Mouse (Mus musculus) gastrocnemius, adult 2 months (tissue): ENCODE measurements around the gene Clec16a. TPM values are rescaled to one million over a fixed set of nuclear protein-coding genes. Genes with fewer than 3 reads are reported as not detected.
A peak's percentile ranks its signal among the peaks of the same experiment; 100 is the strongest.

Experiments
- DNase-seq: peaks from one replicate; pipeline ENCODE4 v3.0.0; 2022
- H3K27ac ChIP-seq: fragments of 200-600 bp; 2 replicates; pipeline ENCODE4 v1.8.1; 2022; ENCODE audit warnings: mild to moderate bottlenecking
- H3K4me3 ChIP-seq: fragments of 200-600 bp; 2 replicates; pipeline ENCODE4 v1.8.1; 2022; ENCODE audit warnings: mild to moderate bottlenecking, moderate library complexity
- CTCF ChIP-seq: fragments of 200-600 bp; IDR thresholded peaks from 2 replicates; pipeline ENCODE4 v1.8.1; 2022; ENCODE audit warnings: antibody characterized with exemption, mild to moderate bottlenecking, moderate library complexity
- intact Hi-C: fragments of 180-260 bp; cut with DNase I; formaldehyde crosslinking; loops from one replicate; pipeline ENCODE4 v1.15.1; 2025
- total RNA-seq, 2 experiments: library from RNA; stranded (reverse); gene quantifications; 2 replicates each; pipeline ENCODE4 v1.2.3; 2021

Gene Clec16a
- total RNA-seq, 2 experiments from 2014 or later, result 60.6 to 72.7 TPM

DNA sequence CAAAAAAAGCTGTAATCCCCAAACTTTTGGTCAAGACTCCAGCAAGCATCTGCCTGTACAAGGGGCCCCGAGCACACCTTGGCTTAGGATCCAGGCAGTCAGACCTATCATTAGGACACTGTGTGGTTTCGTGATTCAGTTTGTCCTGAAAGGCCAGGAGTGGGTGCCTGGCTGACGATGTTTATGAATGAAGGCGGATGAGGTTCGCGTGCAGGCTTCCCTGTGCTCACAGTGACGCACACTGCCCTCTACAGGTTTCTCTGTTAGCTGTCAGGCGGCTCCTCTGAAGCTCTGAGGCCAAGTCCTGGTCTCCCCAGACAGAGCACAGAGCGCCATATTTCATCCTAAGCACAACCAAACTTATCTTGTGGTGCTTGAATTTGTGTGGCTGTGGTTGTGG lies 241.1 kb downstream of the Clec16a start:
- peak overlapping the region; percentile 84 for H3K4me3 ChIP-seq
- intact Hi-C loops, result loop anchor here (2.0 kb wide), 1 partner anchor 59 kb away; no protein-coding TSS in a partner anchor
- peak; percentile 92 for TF ChIP-seq CTCF
- H3K27ac ChIP-seq, result peak overlapping the region; percentile 94
- peak; percentile 85 for DNase-seq

DNA sequence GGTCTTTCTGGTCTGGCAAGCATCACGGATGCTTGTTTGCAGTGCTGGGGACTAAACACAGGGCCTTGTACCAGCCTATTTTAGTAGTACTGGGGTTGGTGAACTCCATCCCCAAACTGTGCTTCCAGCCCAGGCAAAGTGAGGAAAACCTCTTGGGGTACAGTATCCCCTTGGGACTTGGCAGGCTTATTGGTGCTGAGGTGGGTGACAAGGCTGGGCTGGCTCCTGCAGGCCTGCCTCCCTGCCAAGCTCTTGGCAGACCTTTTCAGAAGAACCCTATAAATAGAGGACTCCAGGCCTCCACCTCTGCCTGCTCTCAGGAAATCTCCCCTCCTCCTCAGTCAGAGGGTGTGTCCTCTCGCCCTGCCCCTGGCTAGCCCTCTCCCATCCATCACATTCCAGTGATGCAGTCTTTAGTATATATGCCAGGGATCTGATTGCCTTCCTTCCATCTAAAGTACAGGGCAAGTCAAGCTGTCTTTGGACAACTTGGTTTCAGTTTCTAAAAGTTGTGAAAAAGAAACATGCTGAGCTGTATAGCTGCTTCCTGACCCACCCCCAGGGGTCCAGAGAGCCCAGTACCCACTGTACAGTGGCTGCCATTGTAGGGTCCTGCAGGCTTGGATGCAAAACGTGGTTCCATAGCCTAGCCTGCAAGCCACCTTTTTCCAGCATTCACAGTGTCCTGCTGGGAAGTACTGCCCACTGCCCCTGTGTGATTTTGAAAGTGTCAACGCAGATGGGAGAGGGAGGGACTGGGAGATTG lies 241.8 kb downstream of the Clec16a start:
- H3K4me3 ChIP-seq, result peak overlapping the region; percentile 84
- peak; percentile 78 for DNase-seq
- intact Hi-C loops, result loop anchor here (2.0 kb wide), 1 partner anchor 58 kb away; no protein-coding TSS in a partner anchor
- TF ChIP-seq CTCF, result no peak
- H3K27ac ChIP-seq, result peak overlapping the region; percentile 94

DNA sequence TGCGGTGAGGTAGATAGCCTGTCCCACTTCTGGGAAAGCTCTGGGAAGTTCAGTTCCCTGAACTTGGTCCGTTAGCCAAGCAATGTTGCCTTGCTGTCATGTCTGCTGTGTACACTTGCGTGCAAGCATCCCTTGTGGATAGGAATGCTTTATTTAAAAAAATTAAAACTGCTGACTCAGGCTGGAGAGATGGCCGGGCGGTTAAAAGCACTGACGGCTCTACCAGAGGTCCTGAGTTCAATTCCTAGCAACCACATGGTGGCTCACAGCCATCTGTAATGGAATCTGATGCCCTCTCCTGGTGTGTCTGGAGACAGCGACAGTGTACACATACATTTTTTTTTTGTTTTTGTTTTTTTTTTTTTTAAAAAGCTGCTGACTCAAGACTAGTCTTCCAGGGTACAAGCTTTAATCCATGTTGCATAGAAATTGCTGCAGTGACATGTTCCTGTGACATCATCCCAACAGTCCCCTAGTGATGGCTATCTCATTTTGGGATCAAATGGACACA lies 242.5 kb downstream of the Clec16a start:
- intact Hi-C loops, result loop anchor here (2.0 kb wide), 1 partner anchor 57 kb away; no protein-coding TSS in a partner anchor
- Histone ChIP-seq H3K27ac (peak overlapping the region; percentile 94; the same call in 1 of the 2 replicates), H3K4me3 (no peak overlapping the region)
- DNase-seq, result no peak
- TF ChIP-seq CTCF, result no peak

GRCm38 (mm10) chr16:10788271-10788670 lies 243.1 kb downstream of the Clec16a start, which contains the start of gene Tnp2:
Tnp2 (minus strand) TSS chr16:10788660.
- Histone ChIP-seq H3K27ac (peak within 1 kb of the TSS; percentile 94; the same call in 1 of the 2 replicates), H3K4me3 (no peak within 1 kb of the TSS)

GRCm38 (mm10) chr16:10788866-10789265 lies 243.7 kb downstream of the Clec16a start:
- no peak overlapping the region for H3K4me3 ChIP-seq
- no peak overlapping the region for H3K27ac ChIP-seq
- intact Hi-C loops, result no loop called here
- DNase-seq, result no peak
- no peak for TF ChIP-seq CTCF

More at GRCm38 (mm10) chr16:10788271-10788670, 243.1 kb downstream of the Clec16a start, which contains the start of gene Tnp2:
- TF ChIP-seq CTCF, result no peak
- DNase-seq, result no peak
- intact Hi-C loops, result no loop called here

DNA sequence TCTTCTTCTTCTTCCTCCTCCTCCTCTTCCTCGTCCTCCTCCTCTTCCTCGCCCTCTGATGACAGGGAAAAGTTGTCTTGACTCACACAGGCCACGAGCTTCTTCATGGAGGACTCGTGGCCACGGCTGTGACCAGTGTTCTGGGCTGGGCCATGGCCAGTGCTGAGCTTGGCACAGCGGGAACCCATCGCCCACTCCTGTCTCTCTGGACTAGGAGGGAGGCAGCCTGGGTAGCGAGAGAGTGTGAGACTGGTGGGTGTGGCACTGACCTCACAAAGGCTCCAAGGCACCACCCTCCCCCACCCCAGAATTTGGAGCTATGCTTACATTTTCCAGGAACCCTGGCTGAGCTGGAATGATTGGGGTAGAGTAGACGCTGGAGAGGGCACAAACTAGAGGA lies 245.6 kb downstream of the Clec16a start, which contains the start of gene Prm3:
TSS of gene Prm3 (minus strand) at position 213 of the 400 bp plus-strand sequence.
- no peak for TF ChIP-seq CTCF
- Histone ChIP-seq H3K4me3 (no peak within 1 kb of the TSS), H3K27ac (no peak within 1 kb of the TSS)
- DNase-seq, result no peak
- intact Hi-C loops, result no loop called here

Other genes with a start within 250 kb of the Clec16a start
- 1 to 10 TPM; 4.2 to 6.7 TPM for gene Emp2, start 231.4 kb upstream of the Clec16a start, total RNA-seq
- gene Tekt5, start 149.8 kb upstream of the Clec16a start, total RNA-seq, result not detected
- 1 to 10 TPM; 6.2 to 6.3 TPM for gene Nubp1, start 133.4 kb upstream of the Clec16a start, total RNA-seq
- under 1 TPM in 1 of 2 experiments, not detected in 1; 0.11 TPM for gene Tvp23a, start 98.0 kb upstream of the Clec16a start, total RNA-seq
- gene Ciita, start 65.3 kb upstream of the Clec16a start, total RNA-seq, result under 1 TPM; 0.11 to 0.15 TPM
- 10 to 100 TPM; 43.7 to 43.9 TPM for gene Dexi, start 2.3 kb upstream of the Clec16a start, total RNA-seq
- under 1 TPM; 0.33 to 0.61 TPM for gene Socs1, start 240.2 kb downstream of the Clec16a start, total RNA-seq
- gene Tnp2, start 243.3 kb downstream of the Clec16a start, total RNA-seq, result not detected
- gene Prm3, start 245.6 kb downstream of the Clec16a start, total RNA-seq, result not detected